Mouse (Mus musculus) liver, adult 2 months (tissue): ENCODE data around the gene Cisd2. TPM values are rescaled to one million over a fixed set of nuclear protein-coding genes. Genes with fewer than 3 reads are reported as not detected.

Source experiments
- DNase-seq: peaks from one replicate; pipeline ENCODE4 v3.0.0-alpha.2; 2011; ENCODE audit warnings: low read depth, low spot score; ENCODE audit errors: extremely low read depth
- H3K27ac ChIP-seq: fragments of 200-500 bp; replicated peaks from 2 replicates; pipeline ENCODE4 v1.5.1; 2012; ENCODE audit warnings: low read depth, mild to moderate bottlenecking, control low read depth, inconsistent platforms, low read length; ENCODE audit not compliant: insufficient read depth
- H3K27me3 ChIP-seq: fragments of 200-500 bp; 2 replicates; pipeline ENCODE4 v1.6.1; 2012; ENCODE audit warnings: mild to moderate bottlenecking, moderate library complexity, low read length, inconsistent platforms; ENCODE audit not compliant: control insufficient read depth, insufficient read depth
- H3K36me3 ChIP-seq: fragments of 200-500 bp; 2 replicates; pipeline ENCODE4 v1.6.1; 2012; ENCODE audit warnings: low read length, inconsistent platforms; ENCODE audit not compliant: control insufficient read depth, insufficient read depth
- H3K4me1 ChIP-seq: fragments of 200-500 bp; 2 replicates; pipeline ENCODE4 v1.6.1; 2011; ENCODE audit warnings: low read length; ENCODE audit not compliant: control insufficient read depth, insufficient read depth
- H3K4me3 ChIP-seq: fragments of 200-500 bp; 2 replicates; pipeline ENCODE4 v1.5.1; 2011; ENCODE audit warnings: low read depth, mild to moderate bottlenecking, control low read depth, low read length, moderate library complexity; ENCODE audit not compliant: insufficient read depth
- H3K79me2 ChIP-seq: fragments of 200-500 bp; 2 replicates; pipeline ENCODE4 v1.6.1; 2012; ENCODE audit warnings: inconsistent platforms, mild to moderate bottlenecking, low read length, moderate library complexity; ENCODE audit not compliant: control insufficient read depth, insufficient read depth
- H3K9ac ChIP-seq: fragments of 200-500 bp; 2 replicates; pipeline ENCODE4 v1.6.1; 2012; ENCODE audit warnings: low read depth, mild to moderate bottlenecking, control low read depth, inconsistent platforms, low read length
- CTCF ChIP-seq: fragments of 200-500 bp; IDR thresholded peaks from 2 replicates; pipeline ENCODE4 v1.5.1; 2011; ENCODE audit warnings: low read depth, low read length, control low read depth
- POLR2A ChIP-seq: fragments of 200-500 bp; IDR thresholded peaks from 2 replicates; pipeline ENCODE4 v1.6.1; 2011; ENCODE audit warnings: low read length, control low read depth; ENCODE audit not compliant: insufficient read depth; ENCODE audit errors: extremely low read depth
- WGBS: fragments of 180-500 bp; shearing (Covaris S2); methylation state at CpG from one replicate; pipeline ENCODE4 v1.1.7; 2018; 5-methylcytosine and 5-hydroxymethylcytosine counted together
- polyA plus RNA-seq: library from polyadenylated mRNA; depleted of rRNA; stranded (reverse); fragments of >200 nt; gene quantifications from 2 replicates; pipeline ENCODE4 v1.2.3, GENCODE M21; 2012
- total RNA-seq: library from RNA; depleted of rRNA; stranded (reverse); fragments of >200 nt; gene quantifications from 2 replicates; pipeline ENCODE4 v1.2.3, GENCODE M21; 2014

The Cisd2 gene
- total and polyA plus RNA-seq, 2 experiments, result 17.4 to 19.2 TPM

- Histone ChIP-seq H3K27ac (no peak overlapping the region), H3K36me3 (no peaks in the 10 kb centered on the region), H3K4me1 (peaks cover 4% of the 10 kb centered on the region; the same call in 1 of the 2 replicates), H3K27me3 (no peaks in the 10 kb centered on the region), H3K79me2 (peaks cover 20% of the 10 kb centered on the region; the same call in 1 of the 2 replicates), H3K9ac (no peak overlapping the region), H3K4me3 (no peak overlapping the region)
- DNase-seq, result no peak
- WGBS, result 85% methylated on average over 9 of the region's 9 CpGs
- no peak for TF ChIP-seq POLR2A
- no peak for TF ChIP-seq CTCF
These were observed 3.0 kb downstream of the Cisd2 start for GRCm38 (mm10) chr3:135420542-135421309.

- Histone ChIP-seq H3K79me2 (peaks cover 25% of the 10 kb centered on the region; the same call in 1 of the 2 replicates), H3K36me3 (no peaks in the 10 kb centered on the region), H3K9ac (no peak overlapping the region), H3K27me3 (no peaks in the 10 kb centered on the region), H3K4me1 (peaks cover 4% of the 10 kb centered on the region; the same call in 1 of the 2 replicates), H3K4me3 (no peak overlapping the region), H3K27ac (no peak overlapping the region)
- TF ChIP-seq POLR2A (no peak), CTCF (no peak)
- no peak for DNase-seq
- WGBS, result 92% methylated on average over 3 of the region's 3 CpGs
These were observed 5.9 kb downstream of the Cisd2 start for GRCm38 (mm10) chr3:135417799-135418198.

- Histone ChIP-seq H3K27me3 (no peaks in the 10 kb centered on the region), H3K9ac (no peak overlapping the region), H3K4me1 (peaks cover 2% of the 10 kb centered on the region; the same call in 1 of the 2 replicates), H3K79me2 (peaks cover 28% of the 10 kb centered on the region; the same call in 1 of the 2 replicates), H3K36me3 (no peaks in the 10 kb centered on the region), H3K4me3 (no peak overlapping the region), H3K27ac (no peak overlapping the region)
- no peak for DNase-seq
- TF ChIP-seq CTCF (no peak), POLR2A (no peak)
- WGBS, result 74% methylated on average over 3 of the region's 3 CpGs
These were observed 6.5 kb downstream of the Cisd2 start for GRCm38 (mm10) chr3:135417245-135417644.

- Histone ChIP-seq H3K9ac (no peak overlapping the region), H3K4me1 (no peaks in the 10 kb centered on the region), H3K27me3 (no peaks in the 10 kb centered on the region), H3K79me2 (peaks cover 16% of the 10 kb centered on the region; the same call in 1 of the 2 replicates), H3K27ac (no peak overlapping the region), H3K4me3 (no peak overlapping the region), H3K36me3 (peaks cover 6% of the 10 kb centered on the region; the same call in 1 of the 2 replicates)
- no peak for DNase-seq
- TF ChIP-seq POLR2A (no peak), CTCF (no peak)
- WGBS, result 53% methylated on average over 9 of the region's 9 CpGs
These were observed 11.9 kb downstream of the Cisd2 start for GRCm38 (mm10) chr3:135411824-135412223.

GRCm38 (mm10) chr3:135411056-135411455 lies 12.7 kb downstream of the Cisd2 start:
- WGBS, result 91% methylated on average over 12 of the region's 12 CpGs
- DNase-seq, result no peak
- no peak for TF ChIP-seq POLR2A
- TF ChIP-seq CTCF, result no peak

GRCm38 (mm10) chr3:135409219-135409618 lies 14.5 kb downstream of the Cisd2 start:
- H3K4me3 ChIP-seq, result no peak overlapping the region
- peaks cover 4% of the 10 kb centered on the region; the same call in 1 of the 2 replicates for H3K79me2 ChIP-seq
- TF ChIP-seq CTCF (no peak), POLR2A (no peak)
- no peaks in the 10 kb centered on the region for H3K27me3 ChIP-seq
- H3K36me3 ChIP-seq, result peaks cover 6% of the 10 kb centered on the region; the same call in 1 of the 2 replicates
- 98% methylated on average over 5 of the region's 5 CpGs for WGBS
- no peak overlapping the region for H3K27ac ChIP-seq
- H3K9ac ChIP-seq, result no peak overlapping the region
- no peak for DNase-seq
- no peaks in the 10 kb centered on the region for H3K4me1 ChIP-seq

More at GRCm38 (mm10) chr3:135411056-135411455, 12.7 kb downstream of the Cisd2 start:
- no peak overlapping the region for H3K9ac ChIP-seq
- H3K4me3 ChIP-seq, result no peak overlapping the region
- no peaks in the 10 kb centered on the region for H3K27me3 ChIP-seq
- H3K36me3 ChIP-seq, result peaks cover 6% of the 10 kb centered on the region; the same call in 1 of the 2 replicates
- H3K4me1 ChIP-seq, result no peaks in the 10 kb centered on the region
- H3K79me2 ChIP-seq, result peaks cover 9% of the 10 kb centered on the region; the same call in 1 of the 2 replicates
- H3K27ac ChIP-seq, result no peak overlapping the region
